Mouse (Mus musculus): ENCODE data around the gene Acaca.

GRCm38 (mm10) chr11:84389332-84389731, 259.9 kb downstream of the Acaca start:
- TF ChIP-seq CTCF (IDR thresholded peaks at IDR 0.05; ENCODE audit: control insufficient read depth, insufficient read depth, insufficient read length): no peak
- no peak for TF ChIP-seq MAX (IDR thresholded peaks at IDR 0.05)
- no peak for TF ChIP-seq MYOG (IDR thresholded peaks at IDR 0.05; ENCODE audit: control insufficient read depth, extremely low read depth, insufficient read length)
- no peak for TF ChIP-seq MYOD1 (IDR thresholded peaks at IDR 0.05; ENCODE audit: control insufficient read depth, insufficient read length, low read depth)
